Mouse (Mus musculus) brain, adult 2 months (tissue): Measurements from ENCODE around the gene Pycr1.
A peak's percentile ranks its signal among the peaks of the same experiment; 100 is the strongest.

Source experiments
- DNase-seq: peaks from one replicate; pipeline ENCODE4 v3.0.0; 2011; ENCODE audit warnings: low read depth, low spot score

Gene Pycr1

GRCm38 (mm10) chr11:120627468-120628300, 15.9 kb downstream of the Pycr1 start:
- DNase-seq, result no peak

- no peak for DNase-seq
Measured at GRCm38 (mm10) chr11:120626785-120627467, 16.6 kb downstream of the Pycr1 start.

- DNase-seq, result no peak
Measured at GRCm38 (mm10) chr11:120625152-120625775, 18.3 kb downstream of the Pycr1 start, which contains the start of gene Sirt7. TSS of gene Sirt7 (minus strand) at chr11:120625240.

DNA sequence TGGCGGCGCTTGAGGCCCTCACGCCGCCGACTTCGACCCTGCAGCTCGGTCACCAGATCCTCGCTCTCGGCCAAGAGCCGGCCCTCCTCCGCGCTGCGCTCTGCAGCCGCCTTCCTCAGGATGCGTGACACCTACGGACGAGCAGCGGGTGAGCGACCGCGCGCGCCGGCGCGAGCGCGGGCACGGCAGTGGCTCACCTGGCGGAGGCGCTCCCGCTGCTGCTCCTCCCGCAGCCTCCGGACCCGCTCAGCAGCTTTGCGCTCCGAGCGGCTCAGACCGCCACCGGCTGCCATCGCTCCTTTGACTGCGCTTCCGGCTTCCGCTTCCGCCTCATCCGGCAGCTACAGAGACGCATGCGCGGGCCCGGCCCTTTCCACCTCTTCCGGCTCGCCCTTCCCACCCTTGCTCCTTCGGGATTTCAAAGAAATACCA, 18.9 kb downstream of the Pycr1 start:
- peak; percentile 93 for DNase-seq

- peak; percentile 78 for DNase-seq
Measured at GRCm38 (mm10) chr11:120623961-120624679, 19.4 kb downstream of the Pycr1 start.

DNA sequence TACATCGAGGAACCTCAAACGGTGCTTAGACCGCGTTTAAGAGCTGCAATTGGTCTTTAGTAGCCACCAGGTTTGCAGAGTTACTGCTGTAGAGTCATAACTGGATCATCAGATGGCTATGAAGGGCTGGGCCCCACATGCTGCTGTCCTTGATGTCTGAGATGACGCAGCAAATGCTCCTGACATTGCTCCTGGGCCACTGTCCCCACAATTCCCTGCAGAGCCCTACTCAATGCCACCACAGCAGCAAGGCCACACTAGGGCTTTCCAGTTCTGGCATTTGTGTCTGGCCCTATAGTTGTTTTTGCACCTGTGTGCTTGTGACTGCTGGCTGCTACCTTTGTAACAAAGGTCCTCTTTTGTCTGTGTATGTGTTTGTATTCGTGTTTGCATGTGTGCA, 20.8 kb downstream of the Pycr1 start:
- no peak for DNase-seq

DNA sequence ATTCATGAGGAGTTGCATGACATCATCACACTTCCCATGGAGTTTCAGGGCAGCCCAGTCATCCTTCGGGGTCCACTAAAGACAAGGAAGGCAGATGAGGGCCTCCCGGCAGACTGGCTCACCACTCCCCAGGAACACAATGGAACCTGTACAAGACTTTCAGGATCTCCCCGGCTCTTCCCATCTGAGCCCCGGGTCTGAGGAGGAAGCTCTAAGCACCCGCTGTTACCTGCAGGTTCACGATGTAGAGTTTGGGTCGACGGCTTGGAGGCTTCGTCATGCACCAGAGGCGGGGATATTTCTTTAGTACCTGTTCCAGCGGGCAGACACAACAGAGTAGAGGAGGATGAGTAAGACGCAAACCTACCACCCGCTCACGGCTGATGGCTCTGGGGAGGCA, 23.4 kb downstream of the Pycr1 start:
- DNase-seq, result no peak

DNA sequence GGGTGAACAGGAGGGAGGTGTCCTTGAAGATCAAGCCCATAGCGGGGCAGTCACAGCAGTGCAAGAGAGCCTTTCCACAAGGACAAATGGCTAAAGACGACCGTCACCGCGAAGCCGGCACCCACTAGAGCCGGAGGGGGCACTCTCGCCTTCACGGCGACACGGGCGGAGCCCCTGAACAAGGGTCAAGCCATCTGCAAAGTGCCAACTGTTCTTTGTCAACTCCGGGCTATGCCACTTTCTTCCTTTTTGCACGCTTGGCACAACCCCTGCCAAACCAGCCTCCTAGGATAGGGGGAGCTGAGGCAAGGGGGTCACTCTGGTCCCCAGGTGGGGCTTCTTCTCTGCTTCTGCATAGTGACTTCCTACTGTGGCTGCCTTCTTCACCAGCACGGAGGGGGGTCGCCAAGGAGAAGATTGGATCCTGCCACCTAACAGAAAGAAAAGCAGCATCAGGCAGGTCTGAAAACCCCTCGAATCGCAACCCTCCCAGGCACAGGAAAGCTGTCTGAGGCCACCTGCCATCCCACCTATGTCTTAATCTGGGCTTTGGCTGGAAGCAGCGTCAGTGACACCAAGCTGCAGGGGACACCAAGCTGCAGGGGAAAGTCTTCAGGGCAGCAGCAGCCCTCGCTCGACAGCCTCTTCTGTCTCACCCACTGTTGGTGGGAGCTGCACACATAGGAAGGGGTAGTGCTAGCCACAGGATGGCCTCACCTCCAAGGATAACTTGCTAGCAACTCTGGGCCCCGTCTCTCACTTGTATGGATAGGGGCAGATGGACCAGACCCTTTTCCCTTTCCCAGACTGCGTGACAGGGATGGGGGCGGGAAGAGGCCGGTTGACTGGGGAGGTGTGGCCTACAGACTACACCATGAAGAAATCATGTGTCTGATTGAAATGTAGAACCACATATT, 24.7 kb downstream of the Pycr1 start:
- no peak for DNase-seq

DNA sequence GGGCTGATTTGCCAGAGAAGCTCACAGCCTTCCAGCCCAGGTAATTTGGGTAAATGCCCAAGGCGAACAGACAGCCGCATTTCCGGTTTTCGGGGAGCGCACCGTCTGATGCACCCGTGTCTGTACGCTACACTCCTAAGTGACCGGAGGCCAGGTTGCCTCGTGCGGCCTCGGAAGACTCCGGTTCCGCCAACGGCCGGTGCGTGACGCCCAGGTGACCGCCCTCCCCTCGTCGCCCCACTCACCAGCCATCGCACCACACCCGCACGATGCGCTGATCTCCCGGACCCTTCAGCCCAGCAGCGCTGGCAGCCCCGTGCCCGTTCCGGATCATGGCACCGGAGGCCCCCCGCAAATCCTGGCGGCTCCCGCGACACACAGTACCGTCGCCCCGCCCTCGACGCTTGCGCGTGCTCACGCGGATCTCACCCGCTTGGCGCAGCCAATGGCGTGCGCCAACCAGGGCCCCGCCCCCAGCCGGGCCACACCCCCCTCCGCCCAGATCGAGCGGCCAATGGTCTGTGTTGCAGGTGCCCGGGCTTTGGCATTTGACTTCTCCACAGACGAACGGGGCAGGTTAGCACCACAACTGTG, 26.0 kb downstream of the Pycr1 start, which contains the start of gene Pcyt2:
TSS of gene Pcyt2 (minus strand) at position 418 of the 594 bp plus-strand sequence.
- DNase-seq, result peak; percentile 96

DNA sequence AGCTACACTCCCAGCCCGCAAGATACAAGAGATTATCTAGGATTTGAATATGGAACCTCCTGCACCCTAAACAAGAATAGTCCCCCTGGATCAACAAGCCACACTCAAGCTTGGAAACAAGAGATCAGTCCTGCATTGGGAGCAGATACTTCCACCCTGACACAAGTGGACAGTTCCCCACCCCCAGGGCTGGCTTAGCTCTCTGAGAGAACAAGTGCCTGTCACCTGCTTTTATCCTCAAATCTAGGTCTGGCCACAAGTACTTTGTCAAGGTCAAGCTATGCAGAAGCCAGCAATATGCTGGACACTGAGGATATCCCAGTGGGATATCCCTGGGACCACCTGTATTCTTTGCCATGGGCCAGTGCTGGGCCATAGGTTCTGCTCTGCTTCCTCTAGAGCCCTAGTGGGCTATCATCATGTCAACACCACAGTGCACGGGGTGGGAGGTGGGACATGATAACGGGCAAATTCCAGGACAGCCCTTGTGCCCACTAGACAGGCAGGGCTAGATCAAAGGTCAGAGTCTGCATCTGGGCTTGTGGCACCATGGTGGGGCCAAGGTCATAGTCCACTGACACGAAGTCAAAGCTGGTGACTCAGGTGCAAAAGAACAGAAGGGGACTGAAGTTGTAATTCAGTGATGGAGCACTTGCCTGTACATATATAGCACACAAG, 26.8 kb downstream of the Pycr1 start:
- DNase-seq, result no peak

DNA sequence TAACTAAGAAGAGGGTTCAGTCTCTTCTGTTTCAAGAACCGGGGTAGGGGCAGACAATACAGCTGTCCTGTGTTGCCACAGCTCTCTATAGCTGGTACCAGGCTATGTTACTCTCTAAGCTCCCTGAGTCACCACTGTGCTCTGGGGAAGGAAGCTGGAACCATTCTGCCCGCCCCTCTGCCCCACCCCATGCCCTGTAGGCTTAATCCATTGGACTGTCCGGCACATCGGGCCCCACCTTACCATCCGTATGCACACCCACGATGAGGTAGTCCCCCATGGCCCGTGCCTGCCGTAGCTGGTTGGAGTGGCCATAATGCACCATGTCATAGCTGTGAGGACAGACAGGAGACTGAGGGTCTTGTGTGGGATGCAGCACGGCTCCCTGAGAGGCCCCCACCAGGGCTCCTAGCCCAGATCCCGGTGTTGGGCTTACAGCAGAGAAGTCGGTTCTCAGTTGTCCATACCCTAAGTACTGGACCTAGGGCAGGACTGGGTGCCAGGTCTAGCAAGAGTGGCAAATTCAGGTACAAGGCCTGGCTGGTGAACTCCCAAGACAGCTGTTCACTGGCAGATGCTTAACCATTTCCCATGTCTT, 27.9 kb downstream of the Pycr1 start:
- no peak for DNase-seq

DNA sequence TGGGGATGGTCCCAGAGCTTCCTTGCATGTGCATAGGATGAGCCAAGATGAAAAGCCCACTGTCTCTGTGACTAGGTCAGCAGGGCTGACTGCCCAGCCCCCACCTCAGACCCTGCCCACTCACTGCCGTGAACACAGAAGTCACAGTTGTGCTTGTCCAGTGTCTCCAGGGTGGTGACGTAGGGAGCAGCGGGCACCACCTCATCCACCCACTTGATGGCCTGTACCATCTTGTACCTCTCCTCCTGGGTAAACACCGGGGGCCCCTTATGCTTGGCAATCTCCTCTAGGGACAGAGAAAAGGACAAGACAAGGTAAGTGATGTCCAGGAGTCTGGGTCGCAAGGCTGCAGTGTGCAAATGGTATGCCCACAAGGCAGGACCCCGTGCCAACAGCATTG, 28.4 kb downstream of the Pycr1 start:
- no peak for DNase-seq

- DNase-seq, result no peak
Measured at GRCm38 (mm10) chr11:120613976-120614375, 29.6 kb downstream of the Pycr1 start.

DNA sequence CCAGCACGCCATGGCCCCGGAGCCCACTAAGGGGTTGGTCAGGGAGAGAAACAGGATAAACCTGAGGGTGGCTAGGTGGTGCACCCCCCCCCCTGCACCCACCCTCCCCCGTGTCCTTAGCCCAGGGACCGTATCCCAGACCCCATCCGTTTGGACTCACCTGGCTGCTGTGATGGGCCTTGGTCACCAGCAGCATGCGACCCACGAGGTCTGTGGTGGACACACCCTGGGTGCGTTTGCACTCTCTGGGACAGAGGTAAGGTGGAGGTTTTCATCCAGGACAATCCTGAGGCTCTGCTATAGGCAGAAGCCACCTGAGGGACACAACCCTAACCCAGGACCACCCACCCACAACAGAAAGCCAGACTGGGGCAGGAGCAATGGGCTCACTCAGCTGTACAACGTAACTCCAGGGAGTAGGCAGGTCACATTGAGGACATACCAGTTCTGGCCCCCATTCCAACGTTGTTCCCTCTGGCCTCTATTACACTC, 30.0 kb downstream of the Pycr1 start:
- DNase-seq, result no peak

GRCm38 (mm10) chr11:120612763-120613162, 30.8 kb downstream of the Pycr1 start:
- peak; percentile 90 for DNase-seq

DNA sequence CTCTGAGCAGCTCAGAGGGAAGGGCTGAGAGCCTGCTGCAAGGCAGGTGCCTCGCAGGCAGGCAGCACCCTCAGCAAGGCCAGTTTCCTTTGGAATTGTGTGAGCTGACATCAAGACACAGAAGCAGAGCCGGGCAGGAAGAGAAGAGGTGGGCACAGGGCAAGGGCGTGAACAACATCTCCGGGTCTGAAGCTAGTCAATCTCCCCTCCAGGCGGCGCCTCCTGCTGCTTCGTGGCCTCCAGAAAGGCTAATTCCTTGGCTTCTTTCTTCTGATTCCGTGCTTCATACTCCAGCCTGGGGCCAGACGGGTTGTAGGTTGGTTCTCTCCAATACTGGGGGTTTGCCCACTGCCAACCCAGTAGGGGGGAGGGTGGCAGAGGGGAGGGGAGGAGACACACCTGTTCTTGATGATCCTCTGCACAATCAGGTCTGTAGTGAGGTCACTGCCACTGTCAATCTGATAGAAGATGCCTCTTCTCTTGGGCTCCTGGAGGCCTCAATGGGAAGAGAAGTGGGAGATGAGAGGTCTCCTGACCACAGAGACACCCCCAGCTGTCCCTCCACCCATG, 33.0 kb downstream of the Pycr1 start:
- no peak for DNase-seq

GRCm38 (mm10) chr11:120609250-120609649, 34.3 kb downstream of the Pycr1 start:
- DNase-seq, result no peak

- no peak for DNase-seq
Measured at GRCm38 (mm10) chr11:120608241-120609034, 35.1 kb downstream of the Pycr1 start, which contains the start of gene Npb. TSS of gene Npb (plus strand) at chr11:120608477.
